8 mouse cellular contexts compared by ENCODE assay signal in the genomic region with DNA sequence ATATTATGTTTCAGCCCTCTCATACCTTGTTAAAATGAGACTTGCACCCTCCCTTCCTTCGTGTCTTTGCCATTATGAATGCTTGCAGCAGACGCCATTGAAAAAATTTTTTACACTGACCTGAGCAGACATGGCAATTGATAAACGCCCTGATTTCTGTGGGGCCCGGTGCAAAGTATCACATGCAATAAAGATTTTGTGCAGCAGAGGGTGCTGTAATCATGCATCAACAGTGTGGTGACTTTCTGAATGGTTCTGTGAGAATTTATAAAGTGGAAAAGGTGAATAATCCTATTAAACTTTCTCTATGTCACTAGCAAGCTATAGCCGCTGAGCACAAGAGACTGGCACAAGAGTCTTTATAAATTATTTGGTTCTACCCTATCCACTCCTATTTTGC. TPM values are rescaled to one million over a fixed set of nuclear protein-coding genes. Genes with fewer than 3 reads are reported as not detected.
DNase-seq lines count a peak whose midpoint lies in the region; ATAC-seq lines count a peak whose summit lies in the region.

No protein-coding gene starts in this region.

- ATAC-seq in megakaryocyte, adult 5-6 weeks (ENCODE audit: poor library complexity, severe bottlenecking), result peak; percentile 67

- H3K4me3 ChIP-seq in heart, embryonic 10.5 days, result no peak overlapping the region

- H3K27me3 ChIP-seq in heart, embryonic 10.5 days (ENCODE audit: insufficient read depth, poor library complexity, severe bottlenecking), result no peaks in the 10 kb centered on the region

- H3K4me1 ChIP-seq in heart, embryonic 10.5 days, result peaks cover 3% of the 10 kb centered on the region; the same call in 1 of the 2 replicates

- 20% methylated on average over 5 of the region's 5 CpGs for WGBS in heart, embryonic 10.5 days

- no peaks in the 10 kb centered on the region for H3K36me3 ChIP-seq in heart, embryonic 10.5 days

- H3K27ac ChIP-seq in heart, embryonic 10.5 days, result no peak overlapping the region

- peak; percentile 15 to 49 for DNase-seq in heart, postnatal 14 days
- DNase-seq in heart, embryonic 10.5 days (ENCODE audit: low spot score), result no peak
- DNase-seq in thymus, postnatal 14 days, result peak; percentile 10
- no peak for DNase-seq in thymus, postnatal 0 days (ENCODE audit: low spot score)
- peak; percentile 18 for DNase-seq in cerebellum, adult 8-10 months
- peak; percentile 35 for DNase-seq in induced T-regulatory cell, adult 2 months (ENCODE audit: low read depth)
- DNase-seq in spleen, postnatal 4 days (ENCODE audit: low spot score in 2 of 2), result no peak

- no peaks in the 10 kb centered on the region for H3K9me3 ChIP-seq in heart, embryonic 10.5 days

- intact Hi-C loops in heart, postnatal 14 days (cut with DNase I), result no loop called here

RNA-seq across cellular contexts. Expression of a gene that starts 35.6 kb away (rescaled TPM):
- total RNA-seq in heart, postnatal 14 days (2021), result 1 to 10 TPM; 3.8 to 4.0 TPM
- 11.9 and 17.2 TPM in 2 replicates for polyA plus RNA-seq in heart, embryonic 10.5 days (2016; fragmentation: Nextera tagmentation; extraction: Ambion mirVana)
- polyA plus RNA-seq in thymus, postnatal 0 days (2015; fragmentation: Nextera tagmentation; extraction: Ambion mirVana), result 10.4 and 11.5 TPM in 2 replicates
- 4.0 and 4.2 TPM in 2 replicates for total RNA-seq in megakaryocyte, adult 5-6 weeks (2015)
- 7.9 and 8.7 TPM in 2 replicates for total RNA-seq in megakaryocyte, adult 5-6 weeks (2017)

Comparison
In these comparisons a context has a peak if more than half of its experiments do, and no peak if none do; other contexts are left out.
1. DNase-seq: peak in heart, postnatal 14 days (2 of 2), thymus, postnatal 14 days (single experiment), cerebellum, adult 8-10 months (single experiment) and induced T-regulatory cell, adult 2 months (single experiment); none in heart, embryonic 10.5 days (single experiment), thymus, postnatal 0 days (single experiment) and spleen, postnatal 4 days (0 of 2).